8 mouse cellular contexts compared by ENCODE assay signal in genomic region chrX:170008179-170008467, GRCm38 (mm10). TPM values are rescaled to one million over a fixed set of nuclear protein-coding genes. Genes with fewer than 3 reads are reported as not detected.
DNase-seq lines count a peak whose midpoint lies in the region; ATAC-seq and TF ChIP-seq lines count a peak whose summit lies in the region.
"Not testable (repeated sequence)": the region's sequence is repeated elsewhere in the genome, so short reads cannot be mapped to it uniquely, and the experiment has no call there.

No protein-coding gene starts in this region.

- H3K4me2 ChIP-seq in forebrain, embryonic 11.5 days (ENCODE audit: low read depth, low read length, severe bottlenecking); limb, embryonic 11.5 days (ENCODE audit: low read depth, severe bottlenecking); midbrain, embryonic 11.5 days: not testable (repeated sequence)

- H3K27ac ChIP-seq in MEL (ENCODE audit: control insufficient read depth, low read depth, low read length); forebrain, embryonic 11.5 days (ENCODE audit: low read depth, low read length): not testable (repeated sequence)
- peak overlapping the region; percentile 4; the same call in 1 of the 2 replicates for H3K27ac ChIP-seq in limb, embryonic 11.5 days (replicated peaks; ENCODE audit: low read depth, low read length)
- peak overlapping the region; percentile 28 for H3K27ac ChIP-seq in midbrain, embryonic 11.5 days (ENCODE audit: low read depth, low read length)

- H3K27me3 ChIP-seq in MEL (ENCODE audit: control insufficient read depth in 1 of 2, insufficient read depth in 2 of 2, low read length in 2 of 2); forebrain, embryonic 11.5 days (ENCODE audit: control insufficient read depth, insufficient read depth, low read length); limb, embryonic 11.5 days (ENCODE audit: control insufficient read depth, insufficient read depth, low read length); midbrain, embryonic 11.5 days (ENCODE audit: control insufficient read depth, insufficient read depth, low read length): not testable (repeated sequence)

- ATAC-seq in forebrain, embryonic 11.5 days (replicated peaks; ENCODE audit: low FRiP score); limb, embryonic 11.5 days (ENCODE audit: insufficient number of reproducible peaks, low FRiP score, low TSS enrichment, low read depth); midbrain, embryonic 11.5 days (ENCODE audit: low FRiP score): not testable (repeated sequence)

- H3K4me1 ChIP-seq in MEL (ENCODE audit: control insufficient read depth in 1 of 2, insufficient read depth in 2 of 2, low read length in 2 of 2); forebrain, embryonic 11.5 days (replicated peaks; ENCODE audit: control insufficient read depth, insufficient read depth, low read length); limb, embryonic 11.5 days (ENCODE audit: control insufficient read depth, insufficient read depth, low read length): not testable (repeated sequence)
- H3K4me1 ChIP-seq in midbrain, embryonic 11.5 days (ENCODE audit: control insufficient read depth, insufficient read depth, low read length) = peaks cover 21% of the 10 kb centered on the region

- not testable (repeated sequence) for TF ChIP-seq CTCF in MEL (IDR thresholded peaks at IDR 0.05 in 2 of 3, conservative IDR thresholded peaks at IDR 0.05 in 1 of 3; ENCODE audit: control insufficient read depth in 1 of 3, insufficient read depth in 1 of 3, low read depth in 2 of 3, low read length in 3 of 3, poor library complexity in 1 of 3, severe bottlenecking in 1 of 3)

- TF ChIP-seq RAD21 in MEL (IDR thresholded peaks at IDR 0.05; ENCODE audit: low read depth, low read length) = not testable (repeated sequence)

- TF ChIP-seq EP300 in MEL (IDR thresholded peaks at IDR 0.05; ENCODE audit: low read depth in 1 of 2, low read length in 2 of 2) = not testable (repeated sequence)

- peaks cover 12% of the 10 kb centered on the region for H3K79me2 ChIP-seq in MEL (ENCODE audit: control insufficient read depth, insufficient read depth, low read length, poor library complexity)

- H3K36me3 ChIP-seq in MEL (ENCODE audit: control insufficient read depth in 1 of 2, insufficient read depth in 2 of 2, low read length in 2 of 2) = not testable (repeated sequence)
- H3K36me3 ChIP-seq in forebrain, embryonic 11.5 days (ENCODE audit: control insufficient read depth, insufficient read depth, low read length) = peaks cover 10% of the 10 kb centered on the region
- H3K36me3 ChIP-seq in limb, embryonic 11.5 days (ENCODE audit: control insufficient read depth, insufficient read depth, low read length) = peaks cover 19% of the 10 kb centered on the region
- H3K36me3 ChIP-seq in midbrain, embryonic 11.5 days (ENCODE audit: control insufficient read depth, insufficient read depth, low read length) = peaks cover 14% of the 10 kb centered on the region

- DNase-seq in CD4-positive helper T cell, adult 2 months (ENCODE audit: low read depth, low spot score) = peak; percentile 52
- peak; percentile 51 for DNase-seq in MEL (ENCODE audit: low read depth, low spot score)
- DNase-seq in embryo, embryonic 10 days (ENCODE audit: low spot score) = peak; percentile 4
- peak; percentile 50 for DNase-seq in forebrain, embryonic 11.5 days (ENCODE audit: low spot score)
- peak; percentile 65 for DNase-seq in induced T-regulatory cell, adult 2 months (ENCODE audit: low read depth)
- DNase-seq in limb, embryonic 11.5 days (ENCODE audit: low spot score) = peak; percentile 21
- DNase-seq in midbrain, embryonic 11.5 days (ENCODE audit: low spot score, missing footprints) = peak; percentile 68
- DNase-seq in retina, postnatal 1 day = peak; percentile 72

- H3K9me3 ChIP-seq in MEL (replicated peaks; ENCODE audit: insufficient read depth, low read length) = not testable (repeated sequence)
- H3K9me3 ChIP-seq in forebrain, embryonic 11.5 days (ENCODE audit: control insufficient read depth, low read length) = peaks cover 29% of the 10 kb centered on the region
- peaks cover 40% of the 10 kb centered on the region for H3K9me3 ChIP-seq in limb, embryonic 11.5 days (ENCODE audit: control insufficient read depth, low read length)
- H3K9me3 ChIP-seq in midbrain, embryonic 11.5 days (ENCODE audit: control insufficient read depth, low read length) = peaks cover 27% of the 10 kb centered on the region

- not testable (repeated sequence) for H3K9ac ChIP-seq in MEL (ENCODE audit: control insufficient read depth, low read depth, low read length, poor library complexity, severe bottlenecking); forebrain, embryonic 11.5 days (ENCODE audit: low read length); limb, embryonic 11.5 days (ENCODE audit: low read length); midbrain, embryonic 11.5 days (ENCODE audit: low read length)

- not testable (repeated sequence) for TF ChIP-seq POLR2A in MEL (IDR thresholded peaks at IDR 0.05; ENCODE audit: control insufficient read depth in 1 of 2, insufficient read depth in 1 of 2, low read depth in 1 of 2, low read length in 2 of 2, poor library complexity in 1 of 2)

- H3K4me3 ChIP-seq in MEL (ENCODE audit: control insufficient read depth in 1 of 2, insufficient read depth in 1 of 2, low read depth in 2 of 2, low read length in 2 of 2); forebrain, embryonic 11.5 days (ENCODE audit: low read depth, low read length); limb, embryonic 11.5 days (ENCODE audit: low read depth, low read length); midbrain, embryonic 11.5 days (ENCODE audit: low read depth, low read length): not testable (repeated sequence)

RNA-seq across cellular contexts. Expression of gene Gm21887, which starts 1.3 kb away (rescaled TPM):
- total RNA-seq in MEL (2012; rRNA removed) = 2.5 and 4.7 TPM in 2 replicates
- polyA plus RNA-seq in MEL (2012; ENCODE audit: insufficient read depth in 1 of 2, insufficient read length in 2 of 2, low read depth in 1 of 2, low replicate concordance in 2 of 2, missing spikeins in 1 of 2) = 10 to 100 TPM in 1 of 2 experiments, not detected in 1; 88.8 TPM
- polyA plus RNA-seq in forebrain, embryonic 11.5 days (2014; fragmentation: Nextera tagmentation; extraction: Ambion mirVana) = 321 and 384 TPM in 2 replicates
- polyA plus RNA-seq in limb, embryonic 11.5 days (2014; fragmentation: Nextera tagmentation; extraction: Ambion mirVana) = 244 and 297 TPM in 2 replicates
- polyA plus RNA-seq in midbrain, embryonic 11.5 days (2014; fragmentation: Nextera tagmentation; extraction: Ambion mirVana) = 177 and 189 TPM in 2 replicates

Comparison
In these comparisons a context has a peak if more than half of its experiments do, and no peak if none do; other contexts are left out.
1. DNase-seq: peak in every context shown above with its lines; median percentile 72 in retina, postnatal 1 day; 68 in midbrain, embryonic 11.5 days; 65 in induced T-regulatory cell, adult 2 months; 52 in CD4-positive helper T cell, adult 2 months; 51 in MEL; 50 in forebrain, embryonic 11.5 days; 21 in limb, embryonic 11.5 days; 4 in embryo, embryonic 10 days.